Mouse (Mus musculus): ENCODE results near the gene Myrip.

- no peak for TF ChIP-seq CTCF (IDR thresholded peaks at IDR 0.05; ENCODE audit: borderline replicate concordance, extremely low read depth, insufficient read depth, insufficient read length)
- no peak for TF ChIP-seq POLR2A (IDR thresholded peaks at IDR 0.05; ENCODE audit: borderline replicate concordance, extremely low read depth, insufficient read depth, insufficient read length, poor library complexity, severe bottlenecking)
Observed at GRCm38 (mm10) chr9:120292488-120292887, 8.8 kb upstream of the Myrip start.

All from brain, embryonic 14.5 days (tissue).